Mouse (Mus musculus) MEL (cell line): Measurements from ENCODE around the gene Epb41l2.

Experiments used
- BHLHE40 ChIP-seq: IDR thresholded peaks from 2 replicates; pipeline ENCODE4 v1.6.1; 2012; ENCODE audit warnings: low read depth, mild to moderate bottlenecking, inconsistent platforms, low read length, improper control_type of control experiment, borderline replicate concordance
- CTCF ChIP-seq, 3 experiments: IDR thresholded peaks in 2 of 3; conservative IDR thresholded peaks in 1 of 3; 2 replicates each; pipeline ENCODE4 v1.5.1; 2011 to 2012; ENCODE audit warnings: low read length in 3 of 3, low read depth in 2 of 3, mild to moderate bottlenecking in 2 of 3, improper control_type of control experiment in 1 of 3, inconsistent platforms in 1 of 3, mixed read lengths in 1 of 3, moderate library complexity in 1 of 3; ENCODE audit not compliant: control insufficient read depth in 1 of 3, insufficient read depth in 1 of 3, poor library complexity in 1 of 3, severe bottlenecking in 1 of 3
- E2F4 ChIP-seq: IDR thresholded peaks from 2 replicates; pipeline ENCODE4 v1.6.1; 2011; ENCODE audit warnings: low read depth, low read length, improper control_type of control experiment, borderline replicate concordance
- GATA1 ChIP-seq: IDR thresholded peaks from 2 replicates; pipeline ENCODE4 v1.6.1; 2011; ENCODE audit warnings: low read depth, low read length, improper control_type of control experiment
- NRF1 ChIP-seq: IDR thresholded peaks from 2 replicates; pipeline ENCODE4 v1.6.1; 2014; ENCODE audit warnings: low read depth, mild to moderate bottlenecking, inconsistent platforms, low read length, improper control_type of control experiment, moderate library complexity; ENCODE audit not compliant: poor library complexity, insufficient read depth, severe bottlenecking
- POLR2A ChIP-seq, 2 experiments: IDR thresholded peaks; 2 replicates each; pipeline ENCODE4 v1.6.1; 2011 to 2012; ENCODE audit warnings: low read length in 2 of 2, mild to moderate bottlenecking in 2 of 2, control low read depth in 1 of 2, improper control_type of control experiment in 1 of 2, low read depth in 1 of 2, moderate library complexity in 1 of 2; ENCODE audit not compliant: control insufficient read depth in 1 of 2, insufficient read depth in 1 of 2, poor library complexity in 1 of 2
- POLR2AphosphoS2 ChIP-seq: IDR thresholded peaks from 2 replicates; pipeline ENCODE4 v1.6.1; 2011; ENCODE audit warnings: low read length, improper control_type of control experiment
- SIN3A ChIP-seq: IDR thresholded peaks from 2 replicates; pipeline ENCODE4 v1.6.1; 2012; ENCODE audit warnings: low read length, improper control_type of control experiment, inconsistent platforms
- USF1 ChIP-seq: IDR thresholded peaks from 2 replicates; pipeline ENCODE4 v1.6.1; 2014; ENCODE audit warnings: low read depth, mild to moderate bottlenecking, inconsistent platforms, low read length, improper control_type of control experiment, moderate library complexity
- ZNF384 ChIP-seq: IDR thresholded peaks from 2 replicates; pipeline ENCODE4 v1.6.1; 2012; ENCODE audit warnings: low read depth, mild to moderate bottlenecking, inconsistent platforms, low read length, improper control_type of control experiment

- no peak for TF ChIP-seq CTCF (IDR thresholded peaks at IDR 0.05 in 2 of 3, conservative IDR thresholded peaks at IDR 0.05 in 1 of 3; ENCODE audit: control insufficient read depth in 1 of 3, insufficient read depth in 1 of 3, low read depth in 2 of 3, low read length in 3 of 3, poor library complexity in 1 of 3, severe bottlenecking in 1 of 3)
- no peak for TF ChIP-seq POLR2AphosphoS2
- no peak for TF ChIP-seq POLR2A (IDR thresholded peaks at IDR 0.05; ENCODE audit: control insufficient read depth in 1 of 2, insufficient read depth in 1 of 2, low read depth in 1 of 2, low read length in 2 of 2, poor library complexity in 1 of 2)
- TF ChIP-seq BHLHE40, result no peak
- no peak for TF ChIP-seq ZNF384
- no peak for TF ChIP-seq NRF1
- TF ChIP-seq E2F4, result no peak
- TF ChIP-seq SIN3A, result no peak
- TF ChIP-seq GATA1, result no peak
- no peak for TF ChIP-seq USF1
Measured at GRCm38 (mm10) chr10:25327511-25327910, 32.1 kb upstream of the Epb41l2 start.
